Mouse (Mus musculus) midbrain, embryonic 15.5 days (tissue): Measurements from ENCODE around the gene Nppa. TPM values are rescaled to one million over a fixed set of nuclear protein-coding genes. Genes with fewer than 3 reads are reported as not detected.

Source experiments
- ATAC-seq: fragments of 200-750 bp; cut with Nextera tagmentation; replicated peaks from 2 replicates; pipeline ENCODE4 v1.8.0; 2017; ENCODE audit warnings: moderate TSS enrichment
- H3K27ac ChIP-seq: fragments of 300-500 bp; sonication (generic); 2 replicates; pipeline ENCODE4 v1.5.1; 2015; ENCODE audit warnings: mild to moderate bottlenecking, inconsistent platforms
- H3K27me3 ChIP-seq: fragments of 300-500 bp; sonication (generic); replicated peaks from 2 replicates; pipeline ENCODE4 v1.6.1; 2015; ENCODE audit warnings: inconsistent platforms
- H3K36me3 ChIP-seq: fragments of 300-500 bp; sonication (generic); replicated peaks from 2 replicates; pipeline ENCODE4 v1.6.1; 2015; ENCODE audit warnings: inconsistent platforms
- H3K4me1 ChIP-seq: fragments of 300-500 bp; sonication (generic); 2 replicates; pipeline ENCODE4 v1.6.1; 2015; ENCODE audit warnings: inconsistent platforms
- H3K4me2 ChIP-seq: fragments of 300-500 bp; sonication (generic); 2 replicates; pipeline ENCODE4 v1.6.1; 2015; ENCODE audit warnings: inconsistent platforms, mild to moderate bottlenecking, moderate library complexity
- H3K4me3 ChIP-seq: fragments of 300-500 bp; sonication (generic); 2 replicates; pipeline ENCODE4 v1.5.1; 2015; ENCODE audit warnings: mild to moderate bottlenecking, inconsistent platforms
- H3K9ac ChIP-seq: fragments of 300-500 bp; sonication (generic); 2 replicates; pipeline ENCODE4 v1.6.1; 2015; ENCODE audit warnings: mild to moderate bottlenecking, inconsistent platforms
- H3K9me3 ChIP-seq: fragments of 300-500 bp; sonication (generic); 2 replicates; pipeline ENCODE4 v1.6.1; 2016; ENCODE audit warnings: inconsistent platforms
- WGBS: fragments of 180-500 bp; shearing (Covaris S2); methylation state at CpG from one replicate; pipeline ENCODE4 v1.1.7; 2015; ENCODE audit warnings: mixed read lengths; 5-methylcytosine and 5-hydroxymethylcytosine counted together
- polyA plus RNA-seq: library from polyadenylated mRNA; unstranded; fragments of >200 nt; fragmentation: Nextera tagmentation; extraction: Ambion mirVana; gene quantifications from 2 replicates; pipeline ENCODE4 v1.2.1, GENCODE M21; 2015

Gene Nppa
- polyA plus RNA-seq, 1 experiment from 2014 or later, result 3.6 TPM

GRCm38 (mm10) chr4:148016981-148017380, 16.5 kb downstream of the Nppa start:
- H3K9ac ChIP-seq, result no peak overlapping the region
- H3K4me2 ChIP-seq, result no peak overlapping the region
- no peak overlapping the region for H3K27ac ChIP-seq
- peaks cover 89% of the 10 kb centered on the region for H3K36me3 ChIP-seq
- no peaks in the 10 kb centered on the region for H3K4me1 ChIP-seq
- H3K4me3 ChIP-seq, result no peak overlapping the region
- no peaks in the 10 kb centered on the region for H3K27me3 ChIP-seq
- H3K9me3 ChIP-seq, result no peaks in the 10 kb centered on the region
- no peak for ATAC-seq
- 81% methylated on average over 3 of the region's 3 CpGs for WGBS

DNA sequence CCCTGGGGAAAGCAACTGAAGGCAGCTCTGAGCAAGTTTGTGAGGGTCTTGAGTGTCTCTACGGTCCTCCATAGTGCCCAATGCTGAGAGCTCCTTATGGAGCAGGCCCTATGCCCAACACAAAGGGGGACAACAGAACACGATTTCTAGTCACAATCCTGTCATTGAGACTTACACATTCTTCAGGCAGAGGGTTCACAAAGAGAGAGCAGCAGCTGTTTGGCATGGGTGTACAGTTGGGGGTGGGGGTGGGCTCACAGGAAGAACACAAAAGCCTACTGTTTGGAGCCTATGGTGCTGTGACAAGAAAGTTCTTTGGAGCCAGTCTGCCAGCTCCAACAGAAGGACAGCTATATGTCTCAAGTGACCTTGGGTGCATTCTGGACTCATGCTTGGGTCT, 17.9 kb downstream of the Nppa start:
- Histone ChIP-seq H3K4me1 (no peaks in the 10 kb centered on the region), H3K4me2 (no peak overlapping the region), H3K9ac (no peak overlapping the region), H3K4me3 (no peak overlapping the region), H3K9me3 (no peaks in the 10 kb centered on the region), H3K36me3 (peaks cover 89% of the 10 kb centered on the region), H3K27ac (peak overlapping the region; percentile 43; the same call in 1 of the 2 replicates), H3K27me3 (no peaks in the 10 kb centered on the region)
- WGBS, result 39% methylated on average over 2 of the region's 2 CpGs
- peak; percentile 27; the same call in 1 of the 2 replicates for ATAC-seq

DNA sequence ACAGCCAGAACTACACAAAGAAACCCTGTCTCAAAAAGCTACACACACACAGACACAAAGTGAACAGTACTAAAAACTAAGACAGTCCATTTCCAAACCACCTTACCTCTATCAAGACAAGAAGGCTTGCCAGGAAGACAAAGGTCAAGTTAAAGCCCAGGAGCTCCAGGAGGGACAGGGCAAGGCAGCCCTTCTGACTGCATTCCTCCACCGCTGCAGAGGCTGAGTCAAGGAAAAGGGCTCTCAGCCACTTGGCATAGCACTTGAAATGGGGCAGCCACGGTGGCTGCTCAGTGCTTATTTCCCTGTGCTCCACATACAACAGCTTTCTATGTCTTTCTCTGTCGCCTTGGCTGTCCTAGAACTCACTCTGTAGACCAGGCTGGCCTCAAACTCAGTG, 23.5 kb downstream of the Nppa start:
- 92% methylated on average over 3 of the region's 3 CpGs for WGBS
- no peak for ATAC-seq
- Histone ChIP-seq H3K4me3 (no peak overlapping the region), H3K9me3 (no peaks in the 10 kb centered on the region), H3K27me3 (no peaks in the 10 kb centered on the region), H3K4me2 (no peak overlapping the region), H3K27ac (no peak overlapping the region), H3K4me1 (0 out of 2 replicates have a peak, but pooled peaks cover 3% of the 10 kb centered on the region), H3K36me3 (peaks cover 75% of the 10 kb centered on the region), H3K9ac (no peak overlapping the region)

GRCm38 (mm10) chr4:148029297-148029696, 28.8 kb downstream of the Nppa start:
- Histone ChIP-seq H3K4me1 (0 out of 2 replicates have a peak, but pooled peaks cover 8% of the 10 kb centered on the region), H3K27ac (no peak overlapping the region), H3K36me3 (peaks cover 38% of the 10 kb centered on the region), H3K27me3 (no peaks in the 10 kb centered on the region), H3K4me2 (no peak overlapping the region), H3K9me3 (no peaks in the 10 kb centered on the region), H3K9ac (no peak overlapping the region), H3K4me3 (no peak overlapping the region)
- no peak for ATAC-seq
- WGBS, result 93% methylated on average over 7 of the region's 7 CpGs

DNA sequence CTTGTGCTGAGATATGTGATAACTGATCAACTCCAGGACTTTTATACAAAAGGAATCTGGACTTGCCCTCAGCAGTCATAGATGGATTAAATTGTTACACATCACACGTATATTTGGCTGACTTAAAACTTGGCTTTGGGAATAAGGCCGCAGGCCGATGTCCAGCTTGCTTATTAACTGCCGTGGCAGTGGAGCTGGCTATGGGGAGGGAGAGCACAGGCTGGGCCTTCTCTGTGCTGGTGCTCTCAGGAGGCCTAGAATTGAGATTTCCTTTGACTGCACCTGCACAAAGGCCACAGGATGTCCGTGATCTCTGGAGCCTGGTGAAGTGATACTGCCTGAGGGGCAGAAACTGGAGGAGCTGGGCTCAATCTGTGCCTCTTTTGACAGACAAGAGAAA, 30.0 kb downstream of the Nppa start:
- H3K36me3 ChIP-seq, result peaks cover 28% of the 10 kb centered on the region; the same call in 1 of the 2 replicates
- ATAC-seq, result no peak
- H3K27me3 ChIP-seq, result no peaks in the 10 kb centered on the region
- H3K4me3 ChIP-seq, result no peak overlapping the region
- no peak overlapping the region for H3K9ac ChIP-seq
- no peak overlapping the region for H3K4me2 ChIP-seq
- no peak overlapping the region for H3K27ac ChIP-seq
- H3K9me3 ChIP-seq, result no peaks in the 10 kb centered on the region
- peaks cover 10% of the 10 kb centered on the region for H3K4me1 ChIP-seq
- 85% methylated on average over 5 of the region's 5 CpGs for WGBS

DNA sequence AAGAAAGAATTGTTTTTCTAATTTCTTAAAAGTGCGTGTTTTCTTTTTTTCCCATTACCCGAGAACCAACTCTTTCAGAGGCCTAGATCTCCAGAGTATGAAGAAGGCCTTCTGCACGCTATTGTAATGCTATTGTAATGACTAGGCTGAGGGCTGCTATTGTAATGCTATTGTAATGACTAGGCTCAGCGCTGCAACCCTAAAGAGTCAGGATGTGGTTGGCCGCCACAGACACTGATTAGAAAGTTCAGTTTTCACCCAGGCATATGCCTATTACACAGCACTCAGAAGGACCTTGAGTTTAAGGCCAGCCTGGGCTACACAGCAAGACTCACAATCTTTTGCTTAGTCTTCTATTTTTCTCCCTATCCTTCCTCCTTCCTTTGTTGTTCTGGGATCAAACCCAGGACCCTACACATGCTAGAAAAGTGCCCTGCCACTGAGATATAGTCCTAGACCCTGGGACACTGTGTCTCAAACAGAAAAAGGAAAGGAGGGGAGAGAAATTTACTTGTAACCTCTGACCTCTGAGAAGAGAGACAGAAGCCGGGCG, 33.4 kb downstream of the Nppa start:
- H3K4me2 ChIP-seq, result no peak overlapping the region
- H3K4me3 ChIP-seq, result no peak overlapping the region
- no peak overlapping the region for H3K27ac ChIP-seq
- no peaks in the 10 kb centered on the region for H3K27me3 ChIP-seq
- WGBS, result 61% methylated on average over 7 of the region's 7 CpGs
- H3K9me3 ChIP-seq, result no peaks in the 10 kb centered on the region
- no peak for ATAC-seq
- H3K4me1 ChIP-seq, result peaks cover 16% of the 10 kb centered on the region
- no peak overlapping the region for H3K9ac ChIP-seq
- peaks cover 8% of the 10 kb centered on the region; the same call in 1 of the 2 replicates for H3K36me3 ChIP-seq

- ATAC-seq, result no peak
- WGBS, result 91% methylated on average over 3 of the region's 3 CpGs
Measured at GRCm38 (mm10) chr4:148035440-148035839, 34.9 kb downstream of the Nppa start.

GRCm38 (mm10) chr4:148038079-148038599, 37.6 kb downstream of the Nppa start:
- H3K4me3 ChIP-seq, result peak overlapping the region; percentile 70
- peak overlapping the region; percentile 77 for H3K9ac ChIP-seq
- H3K4me2 ChIP-seq, result peak overlapping the region; percentile 50
- H3K27ac ChIP-seq, result peak overlapping the region; percentile 88
- H3K27me3 ChIP-seq, result no peaks in the 10 kb centered on the region
- peaks cover 55% of the 10 kb centered on the region for H3K4me1 ChIP-seq
- ATAC-seq, result no peak; the same call in 1 of the 2 replicates
- whole genome bisulfite sequencing, result 6% methylated on average over 26 of the region's 26 CpGs
- no peaks in the 10 kb centered on the region for H3K36me3 ChIP-seq
- no peaks in the 10 kb centered on the region for H3K9me3 ChIP-seq

More at GRCm38 (mm10) chr4:148035440-148035839, 34.9 kb downstream of the Nppa start:
- Histone ChIP-seq H3K27ac (no peak overlapping the region), H3K27me3 (no peaks in the 10 kb centered on the region), H3K9ac (no peak overlapping the region), H3K4me1 (peaks cover 28% of the 10 kb centered on the region), H3K4me2 (no peak overlapping the region), H3K36me3 (no peaks in the 10 kb centered on the region), H3K4me3 (no peak overlapping the region), H3K9me3 (no peaks in the 10 kb centered on the region)

DNA sequence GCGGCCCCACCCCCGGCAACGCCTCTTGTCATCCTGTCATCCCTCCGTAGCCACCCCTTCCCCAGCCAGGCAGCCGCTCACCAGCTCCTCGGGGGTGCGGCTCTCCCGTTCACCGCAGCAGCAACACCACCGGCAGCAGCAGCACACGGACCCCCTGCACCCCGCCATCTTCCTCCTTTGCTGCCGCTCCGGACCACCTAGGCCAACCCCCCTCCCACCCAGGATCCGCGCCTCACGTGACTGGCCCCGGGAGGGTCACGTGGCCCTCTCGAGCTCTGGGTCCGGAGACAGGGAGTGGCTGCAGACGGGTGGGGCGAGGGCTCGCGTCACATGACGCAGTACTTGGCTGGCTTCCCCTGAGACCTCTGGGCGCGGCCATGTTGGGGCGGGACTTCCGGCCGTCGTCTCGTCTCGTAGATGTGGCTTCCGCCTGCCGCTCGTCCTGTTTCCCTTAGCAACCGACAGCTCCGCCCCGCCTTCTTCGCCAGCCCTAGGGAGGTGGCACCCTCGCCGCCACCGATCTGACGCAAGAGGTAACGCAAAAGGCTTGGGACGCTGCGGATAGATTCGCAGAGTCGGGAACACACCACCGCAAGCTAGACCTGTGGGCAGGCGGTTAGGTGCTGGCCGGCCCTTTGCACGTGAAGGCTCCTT, 38.2 kb downstream of the Nppa start, which contains the start of the genes Clcn6 and Mthfr:
Gene Clcn6, minus strand, starts transcription at position 222 of the 654 bp plus-strand sequence.
Gene Mthfr, plus strand, starts transcription at position 478 of the 654 bp plus-strand sequence.
- H3K27me3 ChIP-seq, result no peaks in the 10 kb centered on the region
- peak within 1 kb of the TSS; percentile 70 for H3K4me3 ChIP-seq
- H3K9me3 ChIP-seq, result no peaks in the 10 kb centered on the region
- H3K9ac ChIP-seq, result peak within 1 kb of the TSS; percentile 77
- under 1% methylated on average over 54 of the region's 54 CpGs for WGBS
- peaks cover 56% of the 10 kb centered on the region for H3K4me1 ChIP-seq
- peak within 1 kb of the TSS; percentile 73 for H3K4me2 ChIP-seq
- peak; percentile 93 for ATAC-seq
- H3K36me3 ChIP-seq, result no peaks in the 10 kb centered on the region
- peak within 1 kb of the TSS; percentile 88 for H3K27ac ChIP-seq

- ATAC-seq, result no peak
- Histone ChIP-seq H3K9me3 (no peaks in the 10 kb centered on the region), H3K9ac (peak overlapping the region; percentile 59), H3K4me1 (peaks cover 57% of the 10 kb centered on the region), H3K4me2 (peak overlapping the region; percentile 73), H3K4me3 (peak overlapping the region; percentile 70), H3K36me3 (no peaks in the 10 kb centered on the region), H3K27ac (peak overlapping the region; percentile 88), H3K27me3 (no peaks in the 10 kb centered on the region)
- 20% methylated on average over 19 of the region's 19 CpGs for WGBS
Measured at GRCm38 (mm10) chr4:148039254-148040028, 38.9 kb downstream of the Nppa start.

DNA sequence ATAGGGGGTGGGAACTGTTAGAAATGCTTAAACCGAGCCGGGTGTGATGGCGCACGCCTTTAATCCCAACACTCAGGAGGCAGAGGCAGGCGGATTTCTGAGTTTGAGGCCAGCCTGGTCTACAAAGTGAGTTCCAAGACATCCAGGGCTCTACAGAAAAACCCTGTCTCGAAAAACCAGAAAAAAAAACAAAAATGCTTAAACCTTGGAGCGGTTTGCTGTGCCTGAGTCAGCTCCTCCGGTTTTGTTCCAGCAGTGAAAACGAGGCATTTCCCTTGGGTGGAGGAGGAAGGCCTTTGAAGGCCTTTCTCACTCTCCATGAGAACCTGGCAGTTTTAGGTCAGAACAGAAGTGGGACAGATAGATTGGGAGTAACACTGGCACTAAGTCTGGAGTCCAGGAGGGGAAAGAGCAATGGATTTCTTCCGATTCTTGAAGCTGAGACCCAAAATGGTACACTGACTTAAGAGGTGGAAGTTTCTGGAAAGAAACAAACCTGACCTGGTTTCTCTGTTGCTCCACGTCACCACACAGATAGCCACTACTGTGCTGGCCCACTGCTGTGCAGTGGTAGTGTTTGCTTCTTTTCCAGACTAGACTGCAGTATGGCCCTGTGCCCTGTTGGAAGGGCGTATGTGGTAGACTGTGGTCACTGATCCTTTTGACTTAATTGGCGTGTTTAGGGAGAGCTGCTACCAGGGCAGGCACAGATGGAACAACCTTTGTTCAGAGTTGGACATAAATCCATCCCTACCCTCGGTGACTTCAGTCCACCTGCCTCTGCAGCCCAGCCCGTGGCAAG, 39.7 kb downstream of the Nppa start:
- WGBS, result 53% methylated on average over 15 of the region's 15 CpGs
- Histone ChIP-seq H3K9ac (peak overlapping the region; percentile 59; the same call in 1 of the 2 replicates), H3K27ac (peak overlapping the region; percentile 88), H3K4me2 (peak overlapping the region; percentile 73), H3K9me3 (no peaks in the 10 kb centered on the region), H3K36me3 (no peaks in the 10 kb centered on the region), H3K4me1 (peaks cover 59% of the 10 kb centered on the region), H3K27me3 (no peaks in the 10 kb centered on the region), H3K4me3 (peak overlapping the region; percentile 70)
- ATAC-seq, result no peak
